Mouse (Mus musculus) ES-Bruce4 (cell line): ENCODE measurements around the gene Pym1.

Experiments
- CTCF ChIP-seq: IDR thresholded peaks from one replicate; pipeline ENCODE4 v1.8.1; 2011; ENCODE audit warnings: low read depth, low read length
- EP300 ChIP-seq: IDR thresholded peaks from 2 replicates; pipeline ENCODE4 v1.6.1; 2011; ENCODE audit warnings: low read depth, low read length; ENCODE audit not compliant: insufficient read depth
- POLR2A ChIP-seq: IDR thresholded peaks from one replicate; pipeline ENCODE4 v1.8.1; 2011; ENCODE audit warnings: low read length; ENCODE audit not compliant: insufficient read depth

DNA sequence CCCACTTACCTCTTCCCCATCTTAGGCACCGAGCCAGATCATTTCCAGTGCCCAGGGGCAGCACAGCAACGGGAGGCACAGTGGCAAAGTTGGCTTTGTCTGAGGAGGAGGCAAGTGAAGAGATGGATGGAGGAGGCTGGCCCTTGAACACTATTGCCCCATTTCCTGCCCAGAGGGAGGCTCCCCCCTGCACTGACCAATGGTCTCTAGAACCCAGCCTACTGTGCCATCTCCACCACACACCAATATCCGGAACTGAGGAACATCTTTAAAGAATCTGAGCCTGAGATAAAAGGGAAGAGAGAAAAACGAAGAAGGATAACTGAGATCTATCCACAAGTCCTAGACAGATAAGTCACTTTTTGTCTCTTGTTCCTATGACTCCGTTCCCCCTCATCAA, 19.6 kb upstream of the Pym1 start:
- TF ChIP-seq POLR2A = no peak
- no peak for TF ChIP-seq CTCF
- TF ChIP-seq EP300 = no peak
